Mouse (Mus musculus) midbrain, embryonic 14.5 days (tissue): Measurements from ENCODE around the gene Arntl. TPM values are rescaled to one million over a fixed set of nuclear protein-coding genes. Genes with fewer than 3 reads are reported as not detected.

Experiments used
- ATAC-seq: fragments of 200-750 bp; cut with Nextera tagmentation; 2 replicates; pipeline ENCODE4 v1.8.0; 2017; ENCODE audit warnings: moderate number of reproducible peaks, moderate library complexity; ENCODE audit not compliant: low FRiP score, low TSS enrichment
- DNase-seq: peaks from one replicate; pipeline ENCODE4 v3.0.0-alpha.2; 2015
- H3K27ac ChIP-seq: fragments of 300-500 bp; sonication (generic); replicated peaks from 2 replicates; pipeline ENCODE4 v1.5.1; 2014; ENCODE audit warnings: mild to moderate bottlenecking, low read depth, low read length, moderate library complexity
- H3K27me3 ChIP-seq: fragments of 300-500 bp; sonication (generic); 2 replicates; pipeline ENCODE4 v1.6.1; 2014; ENCODE audit warnings: low read length, control low read depth, mixed read lengths; ENCODE audit not compliant: control insufficient read depth, insufficient read depth
- H3K36me3 ChIP-seq: fragments of 300-500 bp; sonication (generic); 2 replicates; pipeline ENCODE4 v1.6.1; 2014; ENCODE audit warnings: low read length, control low read depth; ENCODE audit not compliant: control insufficient read depth, insufficient read depth
- H3K4me1 ChIP-seq: fragments of 300-500 bp; sonication (generic); 2 replicates; pipeline ENCODE4 v1.6.1; 2014; ENCODE audit warnings: mild to moderate bottlenecking, antibody characterized with exemption, low read length, control low read depth; ENCODE audit not compliant: control insufficient read depth, insufficient read depth
- H3K4me2 ChIP-seq: fragments of 300-500 bp; sonication (generic); 2 replicates; pipeline ENCODE4 v1.6.1; 2014; ENCODE audit warnings: mild to moderate bottlenecking, low read length, moderate library complexity
- H3K4me3 ChIP-seq: fragments of 300-500 bp; sonication (generic); replicated peaks from 2 replicates; pipeline ENCODE4 v1.5.1; 2014; ENCODE audit warnings: low read depth, low read length
- H3K9ac ChIP-seq: fragments of 300-500 bp; sonication (generic); replicated peaks from 2 replicates; pipeline ENCODE4 v1.6.1; 2014; ENCODE audit warnings: mild to moderate bottlenecking, low read length, moderate library complexity
- H3K9me3 ChIP-seq: fragments of 300-500 bp; sonication (generic); 2 replicates; pipeline ENCODE4 v1.6.1; 2016; ENCODE audit warnings: low read length, control low read depth, mixed read lengths; ENCODE audit not compliant: control insufficient read depth
- WGBS: fragments of 180-500 bp; shearing (Covaris S2); extraction: QIAGEN DNeasy Blood & Tissue Kit; methylation state at CpG from one replicate; pipeline ENCODE4 v1.1.7; 2014; 5-methylcytosine and 5-hydroxymethylcytosine counted together
- polyA plus RNA-seq: library from polyadenylated mRNA; unstranded; fragments of >200 nt; fragmentation: Nextera tagmentation; extraction: Ambion mirVana; gene quantifications from 2 replicates; pipeline ENCODE4 v1.2.1, GENCODE M21; 2014

Arntl gene
- polyA plus RNA-seq, 1 experiment from 2014 or later, result 16.1 TPM

GRCm38 (mm10) chr7:113320128-113320527, 112.9 kb downstream of the Arntl start:
- 79% methylated on average over 1 of the region's 1 CpGs for WGBS
- no peak overlapping the region for H3K9ac ChIP-seq
- no peaks in the 10 kb centered on the region for H3K9me3 ChIP-seq
- H3K4me3 ChIP-seq, result no peak overlapping the region
- H3K27ac ChIP-seq, result no peak overlapping the region
- no peaks in the 10 kb centered on the region for H3K27me3 ChIP-seq
- H3K4me2 ChIP-seq, result no peak overlapping the region
- no peaks in the 10 kb centered on the region for H3K4me1 ChIP-seq
- H3K36me3 ChIP-seq, result peaks cover 20% of the 10 kb centered on the region
- DNase-seq, result no peak
- ATAC-seq, result no peak

DNA sequence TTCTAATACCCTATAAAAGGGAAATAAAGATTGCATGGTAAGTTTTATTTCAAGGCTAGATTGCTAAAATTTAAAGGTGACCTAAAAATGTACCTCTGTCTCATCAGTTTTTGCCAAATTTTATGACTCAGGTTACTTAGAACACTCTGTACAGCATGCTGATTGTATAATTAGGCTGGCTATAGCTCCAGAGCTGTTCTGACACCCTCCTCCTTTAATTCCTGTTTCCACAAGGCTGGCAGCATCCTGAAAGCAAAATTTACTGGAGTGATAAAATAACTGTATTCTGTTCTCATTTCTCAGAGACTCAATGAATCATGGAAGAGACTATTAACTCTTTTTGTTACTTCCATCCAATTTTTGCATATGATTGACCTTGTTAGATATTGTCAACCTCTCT, 126.8 kb downstream of the Arntl start:
- no peaks in the 10 kb centered on the region for H3K9me3 ChIP-seq
- H3K4me1 ChIP-seq, result no peaks in the 10 kb centered on the region
- H3K4me2 ChIP-seq, result no peak overlapping the region
- H3K36me3 ChIP-seq, result peaks cover 12% of the 10 kb centered on the region; the same call in 1 of the 2 replicates
- no peak for DNase-seq
- H3K4me3 ChIP-seq, result no peak overlapping the region
- H3K27ac ChIP-seq, result no peak overlapping the region
- H3K27me3 ChIP-seq, result no peaks in the 10 kb centered on the region
- no peak for ATAC-seq
- no peak overlapping the region for H3K9ac ChIP-seq

- Histone ChIP-seq H3K4me2 (no peak overlapping the region), H3K36me3 (peaks cover 12% of the 10 kb centered on the region; the same call in 1 of the 2 replicates), H3K9ac (no peak overlapping the region), H3K27ac (no peak overlapping the region), H3K4me1 (no peaks in the 10 kb centered on the region), H3K4me3 (no peak overlapping the region), H3K9me3 (no peaks in the 10 kb centered on the region), H3K27me3 (no peaks in the 10 kb centered on the region)
- no peak for ATAC-seq
- WGBS, result 84% methylated on average over 8 of the region's 8 CpGs
- no peak for DNase-seq
These were observed 128.0 kb downstream of the Arntl start for GRCm38 (mm10) chr7:113335250-113335649.

DNA sequence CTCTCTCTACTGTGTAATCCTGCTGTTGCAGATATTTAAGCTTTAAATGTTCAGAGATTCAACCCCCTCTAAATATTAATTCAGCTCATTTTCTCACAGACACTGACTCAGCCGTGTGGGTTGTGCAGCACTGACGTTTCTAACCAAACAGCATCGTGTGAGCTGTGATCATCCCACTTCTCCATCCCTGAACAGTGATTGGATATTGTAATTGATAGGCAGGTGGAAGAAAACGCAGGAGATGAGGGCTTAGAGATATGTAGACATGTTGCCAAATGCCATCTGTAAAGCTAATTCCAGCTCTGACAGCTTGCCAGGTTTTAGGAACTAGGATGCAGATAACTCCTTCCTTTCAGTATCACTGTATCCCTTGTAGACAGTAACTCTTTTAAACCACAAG, 140.0 kb downstream of the Arntl start:
- no peaks in the 10 kb centered on the region for H3K36me3 ChIP-seq
- H3K27ac ChIP-seq, result 0 out of 2 replicates have a peak overlapping the region, but pooled peaks have one; percentile 52
- WGBS, result 33% methylated on average over 4 of the region's 4 CpGs
- H3K9me3 ChIP-seq, result no peaks in the 10 kb centered on the region
- DNase-seq, result peak; percentile 64
- ATAC-seq, result no peak
- no peak overlapping the region for H3K4me3 ChIP-seq
- H3K9ac ChIP-seq, result no peak overlapping the region
- H3K4me1 ChIP-seq, result no peaks in the 10 kb centered on the region
- peak overlapping the region; percentile 26 for H3K4me2 ChIP-seq
- H3K27me3 ChIP-seq, result no peaks in the 10 kb centered on the region

DNA sequence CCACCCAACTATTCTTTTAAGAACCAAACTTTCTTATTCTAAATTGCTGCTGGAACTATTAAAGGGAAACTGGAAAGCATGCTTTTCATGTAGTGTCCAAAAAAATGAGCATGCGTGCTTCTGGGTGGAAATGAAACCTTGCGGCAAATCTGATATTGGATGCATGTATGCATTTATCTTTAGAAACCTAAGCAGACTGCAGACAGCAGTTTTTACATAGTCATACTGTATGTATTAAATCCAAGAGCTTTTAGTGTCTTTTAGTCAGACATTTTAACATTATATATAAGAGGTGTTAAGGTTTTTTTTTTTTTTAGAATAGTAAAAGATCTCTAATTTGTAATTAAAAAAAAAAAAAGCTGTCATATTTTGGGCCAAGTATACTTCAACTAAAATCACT, 140.4 kb downstream of the Arntl start:
- H3K9ac ChIP-seq, result no peak overlapping the region
- H3K4me2 ChIP-seq, result peak overlapping the region; percentile 26; the same call in 1 of the 2 replicates
- 88% methylated on average over 2 of the region's 2 CpGs for WGBS

DNA sequence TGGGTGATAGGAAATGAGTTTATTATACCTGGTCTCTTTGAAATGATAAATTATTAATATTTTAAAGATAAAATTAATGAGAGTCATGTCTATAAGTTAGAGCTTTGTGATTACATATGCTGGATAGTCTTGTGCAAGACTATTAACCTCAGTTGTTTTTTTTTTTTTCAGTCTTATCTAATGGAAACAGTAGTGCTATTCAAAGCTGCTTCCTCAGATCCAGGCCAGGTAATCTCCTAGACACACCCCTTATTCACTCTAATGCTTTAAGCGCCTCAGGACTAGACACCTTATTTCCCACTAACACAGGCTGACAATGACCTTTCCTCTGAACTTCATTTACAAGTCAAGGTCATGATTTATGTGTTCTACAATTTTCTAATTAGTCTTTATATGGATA, 141.8 kb downstream of the Arntl start:
- ATAC-seq (no peak), DNase-seq (no peak)
- Histone ChIP-seq H3K9ac (no peak overlapping the region), H3K36me3 (no peaks in the 10 kb centered on the region), H3K27ac (no peak overlapping the region), H3K27me3 (no peaks in the 10 kb centered on the region), H3K9me3 (no peaks in the 10 kb centered on the region), H3K4me3 (no peak overlapping the region), H3K4me1 (no peaks in the 10 kb centered on the region), H3K4me2 (no peak overlapping the region)
- WGBS, result 88% methylated on average over 1 of the region's 1 CpGs

More for the DNA sequence above, 140.4 kb downstream of the Arntl start:
- H3K27ac ChIP-seq, result 0 out of 2 replicates have a peak overlapping the region, but pooled peaks have one; percentile 52
- no peaks in the 10 kb centered on the region for H3K4me1 ChIP-seq
- DNase-seq, result no peak
- no peak overlapping the region for H3K4me3 ChIP-seq
- ATAC-seq, result no peak
- H3K36me3 ChIP-seq, result no peaks in the 10 kb centered on the region
- H3K27me3 ChIP-seq, result no peaks in the 10 kb centered on the region
- H3K9me3 ChIP-seq, result no peaks in the 10 kb centered on the region

Other genes starting within 250 kb of the Arntl start
- 72.3 and 77.8 TPM in 2 replicates for gene Btbd10, start 161.9 kb downstream of the Arntl start, polyA plus RNA-seq
- gene Pth, start 181.1 kb downstream of the Arntl start, polyA plus RNA-seq, result not detected in 2 replicates